Mouse (Mus musculus): ENCODE data around the gene Ntrk1. TPM values are rescaled to one million over a fixed set of nuclear protein-coding genes. Genes with fewer than 3 reads are reported as not detected.

Gene Ntrk1
- polyA plus RNA-seq, 1 experiment = 0.09 TPM

DNA sequence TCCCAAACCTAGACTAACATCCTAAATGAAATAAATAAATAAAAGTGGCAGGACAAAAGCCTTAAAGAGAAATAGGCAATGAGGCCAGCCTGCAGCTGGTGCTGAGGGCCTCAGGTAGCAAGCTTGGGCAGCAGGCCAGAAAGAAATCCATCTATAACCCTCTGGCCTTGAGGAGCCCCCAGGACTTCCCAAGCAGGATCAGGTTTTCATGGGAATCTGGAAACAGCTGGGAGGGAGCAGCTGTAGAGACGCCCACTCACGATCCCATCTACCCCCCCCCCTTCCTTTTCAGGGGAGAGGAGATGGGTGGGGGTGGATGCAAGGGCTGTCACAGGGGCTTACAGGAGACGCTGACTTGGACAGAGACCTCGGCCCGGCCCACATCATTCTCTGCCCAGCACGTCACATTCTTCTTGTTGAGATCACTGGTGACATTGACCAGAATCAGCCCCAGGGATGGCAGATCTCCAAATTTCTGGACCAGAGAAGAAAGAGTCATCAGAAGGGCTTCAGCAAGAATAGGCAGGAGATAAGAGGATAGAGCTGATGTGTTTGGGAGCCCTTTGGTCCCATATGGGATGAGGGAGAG is 9.2 kb downstream of the Ntrk1 start:
- no peak overlapping the region for H3K4me3 ChIP-seq (ENCODE audit: extremely low read depth, insufficient read depth, insufficient read length)
- WGBS = 76% methylated on average over 6 of the region's 6 CpGs
- no peak for TF ChIP-seq CTCF (IDR thresholded peaks at IDR 0.05; ENCODE audit: extremely low read depth, insufficient read depth, insufficient read length, insufficient replicate concordance)
- TF ChIP-seq POLR2A (IDR thresholded peaks at IDR 0.05; ENCODE audit: low read depth, low read length) = no peak

GRCm38 (mm10) chr3:87785156-87785555 is 9.8 kb downstream of the Ntrk1 start:
- no peak for DNase-seq (ENCODE audit: low read depth in 1 of 2, low spot score in 2 of 2)
- H3K27me3 ChIP-seq (ENCODE audit: control insufficient read depth, insufficient read depth, low read length) = no peaks in the 10 kb centered on the region
- H3K27ac ChIP-seq (ENCODE audit: insufficient read depth, low read length) = no peak overlapping the region
- no peak for TF ChIP-seq POLR2A (IDR thresholded peaks at IDR 0.05; ENCODE audit: low read depth, low read length)
- no peak for TF ChIP-seq CTCF (IDR thresholded peaks at IDR 0.05; ENCODE audit: extremely low read depth, insufficient read depth, insufficient read length, insufficient replicate concordance)
- H3K4me3 ChIP-seq (ENCODE audit: extremely low read depth, insufficient read depth, insufficient read length) = no peak overlapping the region
- H3K36me3 ChIP-seq (ENCODE audit: control insufficient read depth, insufficient read depth, low read length) = no peaks in the 10 kb centered on the region
- WGBS = 57% methylated on average over 5 of the region's 5 CpGs
- H3K4me1 ChIP-seq (ENCODE audit: control insufficient read depth, insufficient read depth, insufficient read length) = no peaks in the 10 kb centered on the region

More for the DNA sequence above, 9.2 kb downstream of the Ntrk1 start:
- Histone ChIP-seq H3K27me3 (ENCODE audit: control insufficient read depth, insufficient read depth, low read length) (no peaks in the 10 kb centered on the region), H3K36me3 (ENCODE audit: control insufficient read depth, insufficient read depth, low read length) (no peaks in the 10 kb centered on the region), H3K4me1 (ENCODE audit: control insufficient read depth, insufficient read depth, insufficient read length) (no peaks in the 10 kb centered on the region), H3K27ac (ENCODE audit: insufficient read depth, low read length) (no peak overlapping the region)
- no peak for DNase-seq (ENCODE audit: low read depth in 1 of 2, low spot score in 2 of 2)

DNA sequence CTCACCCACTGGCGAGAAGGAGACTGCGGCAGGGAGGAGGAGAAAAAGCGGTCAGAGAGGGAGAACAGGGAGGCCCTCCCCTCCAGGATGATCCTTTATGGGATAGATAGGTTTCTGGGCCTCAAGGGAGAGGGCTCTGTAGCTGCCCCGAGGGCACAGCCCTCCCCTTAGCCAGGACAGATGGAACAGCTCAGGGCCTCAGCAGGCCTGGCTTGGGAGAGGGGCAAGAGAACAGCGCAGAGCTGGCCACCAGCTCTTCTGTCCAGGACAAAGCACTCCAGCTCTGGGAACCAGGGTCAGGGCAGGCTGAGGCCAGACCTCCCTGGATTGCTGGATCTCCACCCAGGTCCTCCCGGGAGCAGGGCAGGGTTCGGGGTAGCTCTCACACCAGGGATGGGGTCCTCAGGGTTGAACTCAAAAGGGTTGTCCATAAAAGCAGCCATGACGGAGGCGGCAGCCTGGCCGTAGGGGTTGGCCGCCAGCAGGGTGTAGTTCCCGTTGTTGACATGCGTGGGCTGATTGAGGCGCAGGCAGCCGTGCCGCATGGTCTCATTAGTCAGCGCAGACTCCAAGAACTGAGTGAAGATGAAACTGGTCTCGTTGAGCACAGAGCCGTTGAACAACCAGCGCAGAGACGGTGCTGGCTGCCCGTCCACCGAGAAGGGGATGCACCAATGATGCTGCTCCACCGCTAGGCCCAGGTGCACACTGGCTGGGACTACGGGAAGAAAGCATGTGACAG is 11.5 kb downstream of the Ntrk1 start:
- Histone ChIP-seq H3K27me3 (ENCODE audit: control insufficient read depth, insufficient read depth, low read length) (no peaks in the 10 kb centered on the region), H3K4me3 (ENCODE audit: extremely low read depth, insufficient read depth, insufficient read length) (no peak overlapping the region), H3K27ac (ENCODE audit: insufficient read depth, low read length) (no peak overlapping the region), H3K36me3 (ENCODE audit: control insufficient read depth, insufficient read depth, low read length) (no peaks in the 10 kb centered on the region), H3K4me1 (ENCODE audit: control insufficient read depth, insufficient read depth, insufficient read length) (no peaks in the 10 kb centered on the region)
- WGBS = 88% methylated on average over 25 of the region's 25 CpGs
- DNase-seq (ENCODE audit: low read depth in 1 of 2, low spot score in 2 of 2) = no peak
- TF ChIP-seq POLR2A (IDR thresholded peaks at IDR 0.05; ENCODE audit: low read depth, low read length) (no peak), CTCF (IDR thresholded peaks at IDR 0.05; ENCODE audit: extremely low read depth, insufficient read depth, insufficient read length, insufficient replicate concordance) (no peak)

DNA sequence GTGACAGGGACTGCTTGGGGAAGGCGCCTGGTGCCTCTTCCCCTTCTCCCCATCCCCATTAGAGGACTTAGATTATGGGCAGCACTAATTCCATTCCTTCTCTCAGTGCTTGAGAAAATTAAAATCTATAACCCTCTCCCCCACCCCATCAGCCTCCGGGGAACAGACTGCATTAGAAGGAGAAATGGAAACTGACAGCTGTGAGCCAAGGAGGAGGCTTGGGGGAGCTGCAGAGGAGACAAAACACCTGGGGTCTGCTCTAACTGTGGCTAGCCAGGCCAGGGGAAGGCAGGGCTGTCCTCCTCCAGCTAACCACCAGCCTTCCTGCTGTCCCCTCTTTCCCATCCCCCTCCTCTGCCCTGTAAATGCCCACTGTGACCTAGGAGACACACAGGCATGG is 15.9 kb downstream of the Ntrk1 start:
- H3K4me3 ChIP-seq (ENCODE audit: extremely low read depth, insufficient read depth, insufficient read length) = no peak overlapping the region
- no peaks in the 10 kb centered on the region for H3K36me3 ChIP-seq (ENCODE audit: control insufficient read depth, insufficient read depth, low read length)
- DNase-seq (ENCODE audit: low read depth in 1 of 2, low spot score in 2 of 2) = no peak
- TF ChIP-seq CTCF (IDR thresholded peaks at IDR 0.05; ENCODE audit: extremely low read depth, insufficient read depth, insufficient read length, insufficient replicate concordance) = no peak
- TF ChIP-seq POLR2A (IDR thresholded peaks at IDR 0.05; ENCODE audit: low read depth, low read length) = no peak
- no peaks in the 10 kb centered on the region for H3K4me1 ChIP-seq (ENCODE audit: control insufficient read depth, insufficient read depth, insufficient read length)
- H3K27ac ChIP-seq (ENCODE audit: insufficient read depth, low read length) = no peak overlapping the region
- H3K27me3 ChIP-seq (ENCODE audit: control insufficient read depth, insufficient read depth, low read length) = no peaks in the 10 kb centered on the region
- whole genome bisulfite sequencing = 54% methylated on average over 2 of the region's 2 CpGs

DNA sequence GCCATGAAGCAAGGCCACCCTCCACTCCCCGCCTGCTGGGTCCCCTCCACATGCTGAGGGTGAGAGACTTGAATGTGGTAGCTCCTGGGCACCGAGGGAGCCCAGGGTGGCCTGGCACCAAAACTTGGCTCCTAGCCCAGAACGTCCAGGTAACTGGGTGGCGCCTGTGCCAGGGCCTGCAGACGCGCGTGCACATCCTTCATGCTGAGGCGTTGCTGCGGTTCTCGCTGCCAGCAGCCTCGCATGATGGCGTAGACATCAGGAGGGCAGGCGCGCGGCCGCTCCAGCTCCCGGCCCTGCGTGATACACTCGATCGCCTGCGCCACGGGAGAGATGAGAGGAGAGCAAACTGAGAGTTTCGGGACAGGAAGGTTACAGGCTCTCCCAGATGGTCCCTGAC is 16.7 kb downstream of the Ntrk1 start:
- WGBS = 74% methylated on average over 23 of the region's 23 CpGs
- no peak overlapping the region for H3K4me3 ChIP-seq (ENCODE audit: extremely low read depth, insufficient read depth, insufficient read length)
- no peaks in the 10 kb centered on the region for H3K36me3 ChIP-seq (ENCODE audit: control insufficient read depth, insufficient read depth, low read length)
- DNase-seq (ENCODE audit: low read depth in 1 of 2, low spot score in 2 of 2) = no peak
- no peaks in the 10 kb centered on the region for H3K27me3 ChIP-seq (ENCODE audit: control insufficient read depth, insufficient read depth, low read length)
- H3K27ac ChIP-seq (ENCODE audit: insufficient read depth, low read length) = no peak overlapping the region
- TF ChIP-seq POLR2A (IDR thresholded peaks at IDR 0.05; ENCODE audit: low read depth, low read length) = no peak
- no peak for TF ChIP-seq CTCF (IDR thresholded peaks at IDR 0.05; ENCODE audit: extremely low read depth, insufficient read depth, insufficient read length, insufficient replicate concordance)
- no peaks in the 10 kb centered on the region for H3K4me1 ChIP-seq (ENCODE audit: control insufficient read depth, insufficient read depth, insufficient read length)

DNA sequence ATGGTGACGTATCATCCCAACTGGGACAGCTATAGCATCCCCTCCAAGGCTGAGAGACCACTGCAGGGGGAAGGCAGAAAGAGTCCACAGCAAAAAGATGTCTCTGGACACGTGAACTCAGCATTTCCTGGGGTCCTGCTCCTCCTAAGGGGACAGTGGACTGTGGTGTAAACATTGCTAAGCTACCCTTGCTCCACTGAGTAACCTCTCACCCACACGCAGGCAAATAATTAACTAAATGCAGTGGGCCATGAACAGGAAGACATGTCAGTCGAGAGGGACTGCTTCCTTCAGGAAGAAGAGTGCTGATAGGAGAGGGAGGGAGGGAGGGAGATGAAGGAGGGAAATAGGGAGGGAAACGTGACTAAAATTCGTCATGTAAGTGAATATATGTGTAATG is 23.9 kb downstream of the Ntrk1 start:
- WGBS = 59% methylated on average over 6 of the region's 6 CpGs
- TF ChIP-seq POLR2A (IDR thresholded peaks at IDR 0.05; ENCODE audit: low read depth, low read length) (no peak), CTCF (IDR thresholded peaks at IDR 0.05; ENCODE audit: extremely low read depth, insufficient read depth, insufficient read length, insufficient replicate concordance) (no peak)
- Histone ChIP-seq H3K27me3 (ENCODE audit: control insufficient read depth, insufficient read depth, low read length) (no peaks in the 10 kb centered on the region), H3K36me3 (ENCODE audit: control insufficient read depth, insufficient read depth, low read length) (no peaks in the 10 kb centered on the region), H3K4me1 (ENCODE audit: control insufficient read depth, insufficient read depth, insufficient read length) (peaks cover 10% of the 10 kb centered on the region; the same call in 1 of the 2 replicates), H3K4me3 (ENCODE audit: extremely low read depth, insufficient read depth, insufficient read length) (no peak overlapping the region), H3K27ac (ENCODE audit: insufficient read depth, low read length) (no peak overlapping the region)
- DNase-seq (ENCODE audit: low read depth in 1 of 2, low spot score in 2 of 2) = no peak

DNA sequence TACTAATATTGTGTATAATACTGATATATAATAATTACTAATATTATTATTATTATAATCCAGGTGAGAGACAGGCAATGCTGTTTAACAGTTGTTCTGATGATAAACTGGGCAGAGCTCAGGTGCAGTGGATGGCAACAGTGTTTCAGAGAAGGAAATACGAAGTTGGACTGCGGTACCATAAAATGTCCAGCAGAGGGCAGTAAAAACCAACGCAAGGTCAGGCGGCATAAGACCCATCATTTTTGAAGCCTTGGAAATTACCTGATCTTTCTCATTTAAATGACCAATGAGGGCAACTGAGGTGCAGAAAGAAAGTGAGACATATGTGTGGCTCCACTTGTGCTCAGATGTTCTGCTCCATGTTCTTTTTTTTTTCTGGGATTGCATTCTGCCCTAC is 24.7 kb downstream of the Ntrk1 start:
- peak; percentile 40 to 57 for DNase-seq (ENCODE audit: low read depth in 1 of 2, low spot score in 2 of 2)
- H3K4me1 ChIP-seq (ENCODE audit: control insufficient read depth, insufficient read depth, insufficient read length) = peaks cover 18% of the 10 kb centered on the region; the same call in 1 of the 2 replicates
- TF ChIP-seq POLR2A (IDR thresholded peaks at IDR 0.05; ENCODE audit: low read depth, low read length) (no peak), CTCF (IDR thresholded peaks at IDR 0.05; ENCODE audit: extremely low read depth, insufficient read depth, insufficient read length, insufficient replicate concordance) (peak; percentile 57; the same call in 1 of the 2 replicates)
- no peak overlapping the region for H3K4me3 ChIP-seq (ENCODE audit: extremely low read depth, insufficient read depth, insufficient read length)
- H3K36me3 ChIP-seq (ENCODE audit: control insufficient read depth, insufficient read depth, low read length) = no peaks in the 10 kb centered on the region
- no peaks in the 10 kb centered on the region for H3K27me3 ChIP-seq (ENCODE audit: control insufficient read depth, insufficient read depth, low read length)
- H3K27ac ChIP-seq (ENCODE audit: insufficient read depth, low read length) = no peak overlapping the region
- under 1% methylated on average over 4 of the region's 4 CpGs for WGBS

Data from spleen, adult 2 months (tissue).